Mouse (Mus musculus) adipose tissue, adult 10 weeks (tissue): ENCODE data around the gene Gm6034. TPM values are rescaled to one million over a fixed set of nuclear protein-coding genes. Genes with fewer than 3 reads are reported as not detected.

Source experiments
- polyA plus RNA-seq: library from polyadenylated mRNA; stranded (reverse); fragments of 350-450 nt; fragmentation: Illumina TruSeq; extraction: RNeasy Lipid Tissue Mini Kit (QIAGEN cat#74804); gene quantifications from one replicate; pipeline ENCODE4 v1.2.3, GENCODE M21; 2014; ENCODE audit warnings: low read depth, low replicate concordance

The Gm6034 gene
- not detected for polyA plus RNA-seq

GRCm38 (mm10) chr17:36042610-36043169, at the start of gene Gm6034, which contains the start of gene H2-T22:
Gm6034 (plus strand) TSS chr17:36042961.
H2-T22 (minus strand) TSS chr17:36042747.

GRCm38 (mm10) chr17:36020191-36021073, 22.3 kb upstream of the Gm6034 start, which contains the start of gene H2-T24:
H2-T24 (minus strand) TSS chr17:36020560.

GRCm38 (mm10) chr17:36032351-36032875, 10.3 kb upstream of the Gm6034 start, which contains the start of gene H2-T23:
H2-T23 (minus strand) TSS chr17:36032855.

GRCm38 (mm10) chr17:36058362-36058761, 15.6 kb downstream of the Gm6034 start, which contains the start of gene Gm11127:
Gm11127 (minus strand) TSS chr17:36058371.

Other genes starting within 250 kb of the Gm6034 start
- 31.3 TPM for gene Ier3, start 221.3 kb upstream of the Gm6034 start, polyA plus RNA-seq
- 61.9 TPM for gene Flot1, start 219.7 kb upstream of the Gm6034 start, polyA plus RNA-seq
- gene Tubb5, start 204.7 kb upstream of the Gm6034 start, polyA plus RNA-seq = 113 TPM
- 18.2 TPM for gene Mdc1, start 201.4 kb upstream of the Gm6034 start, polyA plus RNA-seq
- 4.6 TPM for gene Nrm, start 181.6 kb upstream of the Gm6034 start, polyA plus RNA-seq
- 31.0 TPM for gene Ppp1r18, start 177.4 kb upstream of the Gm6034 start, polyA plus RNA-seq
- gene Dhx16, start 163.1 kb upstream of the Gm6034 start, polyA plus RNA-seq = 39.2 TPM
- 35.5 TPM for gene 2310061I04Rik, start 145.5 kb upstream of the Gm6034 start, polyA plus RNA-seq
- 35.7 TPM for gene Atat1, start 132.9 kb upstream of the Gm6034 start, polyA plus RNA-seq
- gene Mrps18b, start 126.6 kb upstream of the Gm6034 start, polyA plus RNA-seq = 47.0 TPM
- 32.1 TPM for gene Ppp1r10, start 126.5 kb upstream of the Gm6034 start, polyA plus RNA-seq
- 54.8 TPM for gene Abcf1, start 73.2 kb upstream of the Gm6034 start, polyA plus RNA-seq
- 40.8 TPM for gene Gnl1, start 63.1 kb upstream of the Gm6034 start, polyA plus RNA-seq
- 23.2 TPM for gene Prr3, start 62.7 kb upstream of the Gm6034 start, polyA plus RNA-seq
- 2.4 TPM for gene H2-T24, start 22.4 kb upstream of the Gm6034 start, polyA plus RNA-seq
- gene H2-T23, start 10.1 kb upstream of the Gm6034 start, polyA plus RNA-seq = 86.6 TPM
- gene H2-T22, start 214 bp upstream of the Gm6034 start, polyA plus RNA-seq = 77.1 TPM
- 0.38 TPM for gene Gm11127, start 15.4 kb downstream of the Gm6034 start, polyA plus RNA-seq
- not detected for gene Gm19684, start 78.7 kb downstream of the Gm6034 start, polyA plus RNA-seq
- not detected for gene Gm7030, start 86.5 kb downstream of the Gm6034 start, polyA plus RNA-seq
- gene Gm8909, start 125.6 kb downstream of the Gm6034 start, polyA plus RNA-seq = 0.38 TPM
- not detected for gene H2-T3, start 147.3 kb downstream of the Gm6034 start, polyA plus RNA-seq
- gene Rpp21, start 215.1 kb downstream of the Gm6034 start, polyA plus RNA-seq = 39.0 TPM
- 29.8 TPM for gene Trim39, start 229.3 kb downstream of the Gm6034 start, polyA plus RNA-seq
- not detected for gene H2-M10.2, start 243.5 kb downstream of the Gm6034 start, polyA plus RNA-seq